Mouse (Mus musculus): ENCODE measurements at regions not wholly inside any gene's neighbourhood (a gene's known extent, or its start where the extent isn't known, plus 50 kb on each side); places are given as distances from the start of the nearest gene placed in this dataset.

DNA sequence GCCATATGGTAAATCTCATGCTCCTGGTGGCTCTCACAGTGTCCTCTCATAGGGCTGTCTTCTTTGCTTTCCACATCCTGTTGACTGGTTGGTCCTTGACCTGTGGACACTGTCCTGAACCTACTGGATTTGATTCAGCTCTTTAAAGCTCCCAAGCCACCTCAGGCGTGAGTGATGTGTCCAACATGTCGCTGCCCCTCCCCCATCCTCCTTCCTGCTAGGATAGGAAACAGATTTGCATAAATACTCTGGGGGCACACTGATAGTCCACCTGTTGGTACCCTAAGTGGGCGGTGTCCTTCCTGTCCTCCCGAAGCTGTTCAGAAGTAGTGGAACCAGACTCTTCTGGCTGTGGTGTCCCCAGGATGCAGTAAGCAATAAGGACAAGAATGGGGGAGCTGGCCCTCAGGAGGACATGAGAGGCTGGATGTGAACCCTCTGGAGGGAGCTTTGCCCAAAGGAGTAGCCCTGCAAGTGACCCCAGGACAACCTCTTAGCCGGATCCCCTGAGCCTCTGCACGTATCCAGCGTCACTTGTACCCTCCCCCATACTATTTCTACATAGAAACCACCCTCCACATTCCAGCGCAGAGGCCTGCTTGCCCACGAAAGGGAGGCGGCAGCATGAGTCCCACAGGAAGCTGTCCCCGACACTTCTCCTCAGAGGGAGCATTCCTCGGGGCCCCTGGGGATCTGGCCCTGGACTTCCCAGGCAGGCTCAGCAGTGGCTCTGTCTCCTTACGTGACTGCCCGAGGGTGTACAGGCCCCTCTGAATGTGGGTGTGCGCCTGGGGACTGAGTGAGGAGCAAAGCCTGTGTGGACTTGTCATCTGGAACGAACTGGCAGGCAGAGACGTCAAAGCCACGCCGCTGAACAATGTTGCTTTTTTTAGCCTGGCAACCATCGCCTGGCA lies 68.8 kb downstream of the Cryaa start:
- WGBS, result 11% methylated on average over 20 of the region's 20 CpGs
- Histone ChIP-seq H3K9me3 (ENCODE audit: control insufficient read depth, low read length) (no peaks in the 10 kb centered on the region), H3K4me2 (ENCODE audit: low read length) (peak overlapping the region; percentile 49), H3K4me3 (ENCODE audit: control insufficient read depth in 1 of 2, insufficient read depth in 1 of 2, low read depth in 1 of 2, low read length in 2 of 2) (0 out of 4 replicates have a peak overlapping the region, but pooled peaks of 1 of the 2 experiments have one; percentile 8), H3K9ac (ENCODE audit: low read length) (peak overlapping the region; percentile 65), H3K36me3 (ENCODE audit: control insufficient read depth, insufficient read depth, low read length) (no peaks in the 10 kb centered on the region), H3K27me3 (ENCODE audit: control insufficient read depth, insufficient read depth, low read length) (no peaks in the 10 kb centered on the region), H3K27ac (replicated peaks in 1 of 2; ENCODE audit: control insufficient read depth in 1 of 2, insufficient read depth in 1 of 2, low read depth in 2 of 2, low read length in 2 of 2) (peak overlapping the region; percentile 95 to 99), H3K4me1 (ENCODE audit: control insufficient read depth in 2 of 2, insufficient read depth in 2 of 2, low read length in 2 of 2) (peaks cover 37 to 41% of the 10 kb centered on the region in 2 experiments)
- ATAC-seq (ENCODE audit: insufficient number of reproducible peaks, insufficient read depth, low FRiP score, low read depth), result peak; percentile 72

DNA sequence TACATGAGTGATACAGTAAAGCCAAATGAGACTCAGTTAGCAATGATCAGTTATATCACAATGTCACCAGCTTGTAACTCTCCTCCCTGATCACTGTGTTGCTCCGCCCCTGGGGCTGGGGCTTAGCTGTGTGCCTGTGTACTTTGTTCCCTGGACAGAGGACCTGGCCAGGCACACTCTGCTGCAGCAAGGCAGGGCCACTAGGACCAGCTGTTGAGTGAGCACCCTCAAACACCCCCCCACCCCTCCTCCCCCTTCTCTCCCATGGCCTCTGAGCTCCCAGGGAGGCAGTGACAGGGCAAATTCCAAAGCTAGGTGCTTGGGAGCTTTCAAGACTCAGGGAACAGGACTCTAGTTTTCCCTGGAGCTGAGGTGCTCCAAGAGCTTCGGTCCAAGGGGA lies 70.0 kb downstream of the Cryaa start:
- 0 out of 2 replicates have a peak overlapping the region, but pooled peaks have one; percentile 65 for H3K9ac ChIP-seq (ENCODE audit: low read length)
- no peaks in the 10 kb centered on the region for H3K27me3 ChIP-seq (ENCODE audit: control insufficient read depth, insufficient read depth, low read length)
- 63% methylated on average over 2 of the region's 2 CpGs for WGBS
- peak overlapping the region; percentile 95 to 99 for H3K27ac ChIP-seq (replicated peaks in 1 of 2; ENCODE audit: control insufficient read depth in 1 of 2, insufficient read depth in 1 of 2, low read depth in 2 of 2, low read length in 2 of 2)
- peaks cover 37 to 41% of the 10 kb centered on the region in 2 experiments for H3K4me1 ChIP-seq (ENCODE audit: control insufficient read depth in 2 of 2, insufficient read depth in 2 of 2, low read length in 2 of 2)
- peak overlapping the region; percentile 49; the same call in 1 of the 2 replicates for H3K4me2 ChIP-seq (ENCODE audit: low read length)
- no peaks in the 10 kb centered on the region for H3K36me3 ChIP-seq (ENCODE audit: control insufficient read depth, insufficient read depth, low read length)
- H3K9me3 ChIP-seq (ENCODE audit: control insufficient read depth, low read length), result no peaks in the 10 kb centered on the region
- no peak overlapping the region for H3K4me3 ChIP-seq (ENCODE audit: control insufficient read depth in 1 of 2, insufficient read depth in 1 of 2, low read depth in 1 of 2, low read length in 2 of 2)
- no peak for ATAC-seq (ENCODE audit: insufficient number of reproducible peaks, insufficient read depth, low FRiP score, low read depth)

DNA sequence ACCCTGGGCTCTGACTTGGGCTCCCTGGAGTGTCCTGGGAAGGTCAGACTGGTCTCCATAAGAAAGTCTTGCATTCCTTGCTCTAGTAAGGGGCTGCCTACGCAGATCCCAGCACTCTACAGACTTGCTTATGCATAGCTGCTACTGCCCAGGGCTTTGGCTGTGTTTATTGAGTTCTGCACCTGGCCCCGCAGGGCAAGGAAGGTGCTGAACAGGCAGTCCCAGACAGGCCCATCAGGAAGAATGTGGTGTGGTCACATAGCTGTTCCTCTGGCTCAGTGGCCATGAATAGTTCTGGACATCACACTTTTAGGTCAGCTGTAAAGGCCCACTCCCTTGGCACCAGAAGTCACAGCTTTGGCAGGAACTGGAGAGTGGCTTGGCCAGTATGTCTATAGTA lies 70.6 kb downstream of the Cryaa start:
- H3K9ac ChIP-seq (ENCODE audit: low read length), result no peak overlapping the region
- WGBS, result 74% methylated on average over 2 of the region's 2 CpGs

GRCm38 (mm10) chr17:31748971-31749370 lies 71.4 kb downstream of the Cryaa start:
- Histone ChIP-seq H3K9ac (ENCODE audit: low read length) (no peak overlapping the region), H3K4me3 (ENCODE audit: control insufficient read depth in 1 of 2, insufficient read depth in 1 of 2, low read depth in 1 of 2, low read length in 2 of 2) (no peak overlapping the region), H3K9me3 (ENCODE audit: control insufficient read depth, low read length) (no peaks in the 10 kb centered on the region), H3K36me3 (ENCODE audit: control insufficient read depth, insufficient read depth, low read length) (no peaks in the 10 kb centered on the region), H3K4me2 (ENCODE audit: low read length) (no peak overlapping the region), H3K27me3 (ENCODE audit: control insufficient read depth, insufficient read depth, low read length) (no peaks in the 10 kb centered on the region), H3K4me1 (ENCODE audit: control insufficient read depth in 2 of 2, insufficient read depth in 2 of 2, low read length in 2 of 2) (peaks cover 37 to 41% of the 10 kb centered on the region in 2 experiments), H3K27ac (replicated peaks in 1 of 2; ENCODE audit: control insufficient read depth in 1 of 2, insufficient read depth in 1 of 2, low read depth in 2 of 2, low read length in 2 of 2) (no peak overlapping the region)
- 72% methylated on average over 6 of the region's 6 CpGs for WGBS
- no peak for ATAC-seq (ENCODE audit: insufficient number of reproducible peaks, insufficient read depth, low FRiP score, low read depth)

More for the DNA sequence above, 70.6 kb downstream of the Cryaa start:
- no peaks in the 10 kb centered on the region for H3K36me3 ChIP-seq (ENCODE audit: control insufficient read depth, insufficient read depth, low read length)
- ATAC-seq (ENCODE audit: insufficient number of reproducible peaks, insufficient read depth, low FRiP score, low read depth), result no peak
- peak overlapping the region; percentile 58 to 99 for H3K27ac ChIP-seq (replicated peaks in 1 of 2; ENCODE audit: control insufficient read depth in 1 of 2, insufficient read depth in 1 of 2, low read depth in 2 of 2, low read length in 2 of 2)
- H3K4me1 ChIP-seq (ENCODE audit: control insufficient read depth in 2 of 2, insufficient read depth in 2 of 2, low read length in 2 of 2), result peaks cover 37 to 41% of the 10 kb centered on the region in 2 experiments
- H3K9me3 ChIP-seq (ENCODE audit: control insufficient read depth, low read length), result no peaks in the 10 kb centered on the region
- H3K4me2 ChIP-seq (ENCODE audit: low read length), result no peak overlapping the region
- no peaks in the 10 kb centered on the region for H3K27me3 ChIP-seq (ENCODE audit: control insufficient read depth, insufficient read depth, low read length)
- H3K4me3 ChIP-seq (ENCODE audit: control insufficient read depth in 1 of 2, insufficient read depth in 1 of 2, low read depth in 1 of 2, low read length in 2 of 2), result no peak overlapping the region

DNA sequence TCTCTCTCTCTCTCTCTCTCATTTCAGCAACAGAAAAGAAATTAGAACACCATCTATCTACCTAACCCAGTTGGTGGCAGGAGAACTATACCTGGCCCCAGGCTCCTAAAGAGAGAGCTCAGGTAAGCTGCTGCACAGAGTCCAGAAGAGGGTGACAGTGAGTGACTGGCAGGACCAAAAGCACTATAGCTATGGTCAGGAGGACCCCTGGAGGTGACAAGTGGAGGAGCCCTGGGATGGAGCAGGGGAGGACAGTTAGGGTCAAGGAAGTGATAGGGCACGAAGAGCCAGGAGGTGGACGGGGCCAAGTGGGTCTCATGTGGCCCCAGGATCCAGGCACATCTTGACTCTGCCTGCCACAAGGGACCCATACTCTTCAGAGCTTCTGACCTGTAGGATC lies 73.7 kb downstream of the Cryaa start:
- Histone ChIP-seq H3K27me3 (ENCODE audit: control insufficient read depth, insufficient read depth, low read length) (no peaks in the 10 kb centered on the region), H3K27ac (replicated peaks in 1 of 2; ENCODE audit: control insufficient read depth in 1 of 2, insufficient read depth in 1 of 2, low read depth in 2 of 2, low read length in 2 of 2) (no peak overlapping the region), H3K9ac (ENCODE audit: low read length) (no peak overlapping the region), H3K36me3 (ENCODE audit: control insufficient read depth, insufficient read depth, low read length) (no peaks in the 10 kb centered on the region), H3K4me2 (ENCODE audit: low read length) (no peak overlapping the region), H3K4me1 (ENCODE audit: control insufficient read depth in 2 of 2, insufficient read depth in 2 of 2, low read length in 2 of 2) (peaks cover 31 to 32% of the 10 kb centered on the region in 2 experiments), H3K9me3 (ENCODE audit: control insufficient read depth, low read length) (no peaks in the 10 kb centered on the region), H3K4me3 (ENCODE audit: control insufficient read depth in 1 of 2, insufficient read depth in 1 of 2, low read depth in 1 of 2, low read length in 2 of 2) (no peak overlapping the region)
- no peak for ATAC-seq (ENCODE audit: insufficient number of reproducible peaks, insufficient read depth, low FRiP score, low read depth)
- WGBS, result 64% methylated on average over 2 of the region's 2 CpGs

DNA sequence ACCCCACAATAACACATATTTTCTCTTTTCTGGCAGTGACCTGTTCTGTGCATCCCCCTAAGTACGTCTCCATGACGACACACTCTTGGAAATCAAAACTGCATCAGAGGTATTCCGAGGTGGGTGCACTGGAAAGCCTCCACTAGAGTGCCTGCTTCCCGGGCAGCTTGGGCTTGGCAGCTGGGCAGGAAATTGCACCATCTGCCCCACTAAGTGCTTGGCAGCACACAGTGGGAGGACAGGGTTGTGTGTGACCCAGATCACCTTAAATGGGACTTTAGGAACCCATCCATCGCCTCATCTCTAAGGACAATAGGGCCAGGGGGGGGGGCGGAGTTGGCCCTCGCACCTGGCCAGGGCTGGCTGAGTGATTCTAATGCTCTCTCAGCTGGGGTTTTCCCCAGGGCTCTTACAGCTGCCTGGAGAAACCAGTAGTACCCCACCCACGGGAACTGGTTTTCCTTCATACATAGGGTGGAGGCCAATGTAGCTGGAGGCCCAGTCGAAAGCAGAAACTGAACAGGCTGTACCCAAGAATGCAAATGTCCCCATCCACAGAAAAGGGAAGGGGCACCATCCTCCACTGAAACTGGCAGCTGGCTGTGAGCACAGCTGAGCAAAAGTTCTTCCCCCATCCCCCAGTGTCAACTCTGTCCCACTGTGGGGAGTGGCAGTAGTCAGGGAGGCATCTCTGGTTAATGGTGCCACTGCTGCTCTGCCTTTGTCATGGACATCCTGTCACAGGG lies 75.7 kb downstream of the Cryaa start:
- H3K9me3 ChIP-seq (ENCODE audit: control insufficient read depth, low read length), result no peaks in the 10 kb centered on the region
- H3K4me2 ChIP-seq (ENCODE audit: low read length), result no peak overlapping the region
- H3K4me3 ChIP-seq (ENCODE audit: control insufficient read depth in 1 of 2, insufficient read depth in 1 of 2, low read depth in 1 of 2, low read length in 2 of 2), result no peak overlapping the region
- no peak overlapping the region for H3K27ac ChIP-seq (replicated peaks in 1 of 2; ENCODE audit: control insufficient read depth in 1 of 2, insufficient read depth in 1 of 2, low read depth in 2 of 2, low read length in 2 of 2)
- ATAC-seq (ENCODE audit: insufficient number of reproducible peaks, insufficient read depth, low FRiP score, low read depth), result no peak
- no peak overlapping the region for H3K9ac ChIP-seq (ENCODE audit: low read length)
- WGBS, result 69% methylated on average over 9 of the region's 9 CpGs
- H3K36me3 ChIP-seq (ENCODE audit: control insufficient read depth, insufficient read depth, low read length), result no peaks in the 10 kb centered on the region
- H3K27me3 ChIP-seq (ENCODE audit: control insufficient read depth, insufficient read depth, low read length), result no peaks in the 10 kb centered on the region
- peaks cover 10 to 12% of the 10 kb centered on the region in 2 experiments; a peak in 2 of 4 replicates for H3K4me1 ChIP-seq (ENCODE audit: control insufficient read depth in 2 of 2, insufficient read depth in 2 of 2, low read length in 2 of 2)

DNA sequence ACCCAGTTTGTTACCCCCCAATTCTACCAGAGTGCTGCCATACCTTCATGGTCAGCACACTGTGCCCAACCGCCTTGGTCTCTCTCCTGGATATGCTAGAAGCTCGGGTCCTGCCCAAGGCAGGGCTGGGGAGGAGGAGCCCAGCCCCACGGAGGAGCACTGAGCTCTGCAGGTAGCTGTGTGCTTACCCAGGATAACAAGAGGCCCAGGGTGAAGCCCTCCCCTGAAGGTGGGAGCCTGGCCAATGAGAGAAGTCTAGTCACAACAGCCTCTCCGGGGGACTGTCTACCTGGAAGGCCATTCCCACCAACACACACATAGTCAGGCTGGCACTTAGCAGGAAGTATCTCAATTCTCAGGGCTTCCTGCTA lies 76.2 kb downstream of the Cryaa start:
- H3K4me3 ChIP-seq (ENCODE audit: control insufficient read depth in 1 of 2, insufficient read depth in 1 of 2, low read depth in 1 of 2, low read length in 2 of 2), result no peak overlapping the region
- peaks cover 8 to 10% of the 10 kb centered on the region in 2 experiments; a peak in 1 of 4 replicates for H3K4me1 ChIP-seq (ENCODE audit: control insufficient read depth in 2 of 2, insufficient read depth in 2 of 2, low read length in 2 of 2)
- H3K36me3 ChIP-seq (ENCODE audit: control insufficient read depth, insufficient read depth, low read length), result no peaks in the 10 kb centered on the region
- no peaks in the 10 kb centered on the region for H3K9me3 ChIP-seq (ENCODE audit: control insufficient read depth, low read length)
- H3K27ac ChIP-seq (replicated peaks in 1 of 2; ENCODE audit: control insufficient read depth in 1 of 2, insufficient read depth in 1 of 2, low read depth in 2 of 2, low read length in 2 of 2), result no peak overlapping the region
- H3K27me3 ChIP-seq (ENCODE audit: control insufficient read depth, insufficient read depth, low read length), result no peaks in the 10 kb centered on the region
- ATAC-seq (ENCODE audit: insufficient number of reproducible peaks, insufficient read depth, low FRiP score, low read depth), result no peak
- no peak overlapping the region for H3K4me2 ChIP-seq (ENCODE audit: low read length)
- H3K9ac ChIP-seq (ENCODE audit: low read length), result no peak overlapping the region
- 35% methylated on average over 4 of the region's 4 CpGs for WGBS

Measured in heart, embryonic 14.5 days (tissue).